Mouse (Mus musculus) forebrain, embryonic 16.5 days (tissue): ENCODE data around the gene Cnnm3. TPM values are rescaled to one million over a fixed set of nuclear protein-coding genes. Genes with fewer than 3 reads are reported as not detected.

Source experiments
- ATAC-seq: fragments of 200-750 bp; cut with Nextera tagmentation; 2 replicates; pipeline ENCODE4 v1.8.0; 2017; ENCODE audit warnings: mild to moderate bottlenecking, moderate library complexity
- H3K27ac ChIP-seq: fragments of 300-500 bp; sonication (generic); 2 replicates; pipeline ENCODE4 v1.5.1; 2014; ENCODE audit warnings: low read length, control low read depth
- H3K27me3 ChIP-seq: fragments of 300-500 bp; sonication (generic); replicated peaks from 2 replicates; pipeline ENCODE4 v1.6.1; 2014; ENCODE audit warnings: low read length; ENCODE audit not compliant: control insufficient read depth, insufficient read depth
- H3K36me3 ChIP-seq: fragments of 300-500 bp; sonication (generic); 2 replicates; pipeline ENCODE4 v1.6.1; 2014; ENCODE audit not compliant: control insufficient read depth, insufficient read depth
- H3K4me1 ChIP-seq: fragments of 300-500 bp; sonication (generic); replicated peaks from 2 replicates; pipeline ENCODE4 v1.6.1; 2014; ENCODE audit warnings: low read length; ENCODE audit not compliant: control insufficient read depth, insufficient read depth
- H3K4me2 ChIP-seq: fragments of 300-500 bp; sonication (generic); 2 replicates; pipeline ENCODE4 v1.6.1; 2014; ENCODE audit warnings: mild to moderate bottlenecking, low read length, control low read depth
- H3K4me3 ChIP-seq: fragments of 300-500 bp; sonication (generic); replicated peaks from 2 replicates; pipeline ENCODE4 v1.5.1; 2014; ENCODE audit warnings: mild to moderate bottlenecking, low read length, control low read depth
- H3K9ac ChIP-seq: fragments of 300-500 bp; sonication (generic); replicated peaks from 2 replicates; pipeline ENCODE4 v1.6.1; 2014; ENCODE audit warnings: low read depth, low read length, control low read depth
- H3K9me3 ChIP-seq: fragments of 300-500 bp; sonication (generic); 2 replicates; pipeline ENCODE4 v1.6.1; 2016; ENCODE audit warnings: low read length; ENCODE audit not compliant: control insufficient read depth
- WGBS: fragments of 180-500 bp; shearing (Covaris S2); extraction: QIAGEN DNeasy Blood & Tissue Kit; methylation state at CpG from one replicate; pipeline ENCODE4 v1.1.7; 2014; 5-methylcytosine and 5-hydroxymethylcytosine counted together
- polyA plus RNA-seq: library from polyadenylated mRNA; unstranded; fragments of >200 nt; fragmentation: Nextera tagmentation; extraction: Ambion mirVana; gene quantifications from 2 replicates; pipeline ENCODE4 v1.2.1, GENCODE M21; 2015

Gene Cnnm3
- polyA plus RNA-seq, 1 experiment from 2014 or later = 5.8 TPM

DNA sequence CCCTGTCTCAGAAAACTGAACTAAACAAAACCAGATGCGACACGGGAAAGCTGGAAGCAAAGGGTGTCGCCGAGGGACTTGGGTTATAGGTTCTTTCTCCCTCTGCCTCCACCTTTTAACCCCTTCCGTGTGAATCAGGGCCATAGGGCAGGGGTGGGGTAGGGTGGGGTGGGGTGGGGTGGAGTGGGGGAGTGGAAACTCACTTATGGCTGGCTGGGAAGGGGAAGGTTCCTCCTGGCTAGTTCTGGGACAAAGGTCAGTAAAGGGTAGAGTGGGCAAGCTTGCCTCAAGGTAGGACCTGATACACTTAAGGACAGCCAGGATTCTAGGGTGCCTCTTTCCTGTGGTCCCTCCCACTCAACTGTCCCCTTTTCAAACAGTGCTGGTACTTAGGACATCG, 18.4 kb upstream of the Cnnm3 start:
- no peaks in the 10 kb centered on the region for H3K36me3 ChIP-seq
- H3K9me3 ChIP-seq = no peaks in the 10 kb centered on the region
- H3K27me3 ChIP-seq = no peaks in the 10 kb centered on the region
- H3K4me2 ChIP-seq = no peak overlapping the region
- WGBS = 89% methylated on average over 6 of the region's 6 CpGs
- H3K4me3 ChIP-seq = no peak overlapping the region
- H3K27ac ChIP-seq = no peak overlapping the region
- H3K4me1 ChIP-seq = no peaks in the 10 kb centered on the region
- no peak overlapping the region for H3K9ac ChIP-seq
- ATAC-seq = no peak

DNA sequence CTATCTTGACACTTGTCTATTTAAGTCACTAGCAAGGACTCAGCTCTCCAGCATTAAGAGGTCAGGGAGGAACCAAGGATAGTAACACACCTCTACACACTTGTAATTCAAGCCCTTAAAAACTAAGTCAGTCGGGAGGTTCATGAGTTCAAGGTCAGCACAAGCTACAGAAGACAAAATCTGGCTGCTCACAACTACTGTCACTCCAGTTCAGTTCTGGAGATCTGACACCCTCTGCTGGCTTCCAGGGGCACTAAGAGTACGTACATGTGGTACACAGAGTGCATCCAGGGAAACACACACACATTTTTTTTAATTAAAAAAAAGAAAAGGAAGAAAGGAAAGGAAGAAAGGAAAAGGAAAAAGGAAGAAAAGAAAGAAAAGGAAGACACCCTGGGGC, 14.9 kb upstream of the Cnnm3 start:
- Histone ChIP-seq H3K9me3 (no peaks in the 10 kb centered on the region), H3K4me3 (no peak overlapping the region), H3K27ac (no peak overlapping the region), H3K4me2 (no peak overlapping the region), H3K4me1 (no peaks in the 10 kb centered on the region), H3K36me3 (no peaks in the 10 kb centered on the region), H3K27me3 (no peaks in the 10 kb centered on the region), H3K9ac (no peak overlapping the region)
- 70% methylated on average over 2 of the region's 2 CpGs for WGBS
- ATAC-seq = no peak

DNA sequence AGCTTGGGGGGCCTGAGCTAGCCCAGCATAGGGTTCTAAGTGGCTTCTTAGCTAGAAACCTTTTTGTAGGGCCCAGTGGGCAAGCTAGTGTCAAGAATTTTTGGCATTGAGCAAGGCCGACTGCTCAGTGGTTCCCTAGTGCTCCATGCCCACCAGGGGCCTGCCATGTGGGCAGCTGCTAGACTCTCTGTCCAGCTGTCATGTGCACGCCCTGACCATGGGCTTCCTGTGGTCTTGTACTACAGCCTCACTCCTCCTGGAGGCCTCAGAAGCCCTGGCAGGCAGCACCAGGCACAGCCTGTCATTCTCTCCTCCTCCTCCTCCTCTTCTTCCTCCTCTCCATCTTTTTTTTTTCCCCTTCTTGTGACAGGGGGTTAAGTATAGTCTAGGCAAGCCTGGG, 14.4 kb upstream of the Cnnm3 start:
- 61% methylated on average over 2 of the region's 2 CpGs for WGBS

DNA sequence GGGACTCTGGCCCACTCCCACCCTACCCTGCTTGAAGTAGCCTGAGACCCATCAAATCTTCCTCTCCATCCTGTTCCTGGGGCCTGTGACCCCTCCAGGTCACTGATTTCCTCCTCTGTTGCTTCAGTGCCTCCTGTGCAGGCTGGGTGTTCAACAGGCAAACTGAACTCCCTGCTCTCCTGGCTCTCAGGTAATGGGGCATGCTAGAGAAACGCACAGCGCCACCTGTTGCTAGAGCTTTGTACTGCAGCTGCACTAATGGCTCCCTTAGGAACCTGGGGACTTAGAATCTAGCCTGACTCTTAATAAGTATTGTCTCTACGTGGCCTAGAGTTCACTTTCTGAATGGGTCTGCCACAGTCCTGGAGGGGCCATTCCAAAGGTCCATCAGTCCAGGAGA, 10.4 kb upstream of the Cnnm3 start:
- 0% methylated on average over 3 of the region's 3 CpGs for WGBS
- Histone ChIP-seq H3K27me3 (no peaks in the 10 kb centered on the region), H3K4me2 (no peak overlapping the region), H3K9ac (no peak overlapping the region), H3K4me1 (no peaks in the 10 kb centered on the region), H3K4me3 (no peak overlapping the region), H3K27ac (no peak overlapping the region), H3K36me3 (no peaks in the 10 kb centered on the region), H3K9me3 (no peaks in the 10 kb centered on the region)
- ATAC-seq = peak; percentile 46

More for the DNA sequence above, 14.4 kb upstream of the Cnnm3 start:
- Histone ChIP-seq H3K27me3 (no peaks in the 10 kb centered on the region), H3K9me3 (no peaks in the 10 kb centered on the region), H3K27ac (no peak overlapping the region), H3K4me3 (no peak overlapping the region), H3K36me3 (no peaks in the 10 kb centered on the region), H3K4me1 (no peaks in the 10 kb centered on the region), H3K9ac (no peak overlapping the region), H3K4me2 (no peak overlapping the region)
- no peak for ATAC-seq

DNA sequence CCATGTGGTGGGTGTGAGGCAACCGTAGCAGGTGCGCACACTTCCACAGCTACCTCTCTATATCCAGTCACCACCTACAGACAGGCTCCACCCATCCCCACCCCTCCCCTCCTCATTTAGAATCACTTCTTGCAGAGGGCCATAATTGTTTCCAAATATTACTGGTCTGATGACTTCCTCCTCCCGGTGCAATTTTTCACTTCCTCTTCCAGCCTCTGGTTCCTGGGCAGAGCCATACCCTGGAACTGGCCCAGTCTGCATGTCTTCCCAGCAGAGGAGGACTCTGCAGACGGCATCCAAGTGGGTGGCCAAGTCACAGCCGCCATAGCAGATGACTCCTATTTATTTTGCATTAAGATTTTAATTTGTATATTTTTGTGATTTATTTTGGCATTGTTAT, 3.4 kb upstream of the Cnnm3 start:
- Histone ChIP-seq H3K9ac (no peak overlapping the region), H3K4me2 (no peak overlapping the region), H3K36me3 (no peaks in the 10 kb centered on the region), H3K27me3 (no peaks in the 10 kb centered on the region), H3K9me3 (no peaks in the 10 kb centered on the region), H3K4me1 (peaks cover 4% of the 10 kb centered on the region), H3K4me3 (no peak overlapping the region), H3K27ac (no peak overlapping the region)
- ATAC-seq = no peak
- 90% methylated on average over 5 of the region's 5 CpGs for WGBS

DNA sequence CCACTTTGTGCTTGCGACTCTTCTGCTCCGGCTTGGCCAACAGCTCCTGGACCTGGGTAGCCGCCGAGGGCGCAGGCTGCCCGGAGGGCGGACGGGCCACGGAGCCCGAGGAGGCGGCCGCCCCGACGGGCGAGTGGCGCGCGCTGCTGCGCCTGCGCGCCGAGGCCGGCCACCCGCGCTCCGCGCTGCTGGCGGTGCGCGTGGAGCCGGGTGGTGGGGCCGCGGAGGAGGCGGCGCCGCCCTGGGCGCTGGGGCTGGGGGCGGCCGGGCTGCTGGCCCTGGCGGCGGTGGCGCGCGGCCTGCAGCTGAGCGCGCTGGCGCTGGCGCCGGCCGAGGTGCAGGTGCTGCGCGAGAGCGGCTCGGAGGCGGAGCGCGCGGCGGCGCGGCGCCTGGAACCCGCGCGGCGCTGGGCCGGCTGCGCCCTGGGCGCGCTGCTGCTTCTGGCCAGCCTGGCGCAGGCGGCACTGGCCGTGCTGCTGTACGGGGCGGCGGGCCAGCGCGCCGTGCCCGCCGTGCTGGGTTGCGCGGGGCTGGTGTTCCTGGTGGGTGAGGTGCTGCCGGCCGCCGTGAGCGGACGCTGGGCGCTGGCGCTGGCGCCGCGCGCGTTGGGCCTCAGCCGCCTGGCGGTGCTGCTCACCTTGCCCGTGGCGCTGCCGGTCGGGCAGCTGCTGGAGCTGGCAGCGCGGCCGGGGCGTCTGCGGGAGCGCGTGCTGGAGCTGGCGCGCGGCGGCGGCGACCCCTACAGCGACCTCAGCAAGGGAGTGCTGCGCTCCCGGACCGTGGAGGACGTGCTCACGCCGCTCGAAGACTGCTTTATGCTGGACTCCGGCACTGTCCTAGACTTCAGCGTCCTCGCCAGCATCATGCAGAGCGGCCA, 660 bp downstream of the Cnnm3 start:
- WGBS = under 1% methylated on average over 88 of the region's 126 CpGs
- H3K27ac ChIP-seq = peak overlapping the region; percentile 99
- H3K9me3 ChIP-seq = no peaks in the 10 kb centered on the region
- H3K9ac ChIP-seq = peak overlapping the region; percentile 86
- H3K4me2 ChIP-seq = peak overlapping the region; percentile 96
- peak; percentile 72 for ATAC-seq
- peaks cover 33% of the 10 kb centered on the region for H3K4me1 ChIP-seq
- peaks cover 2% of the 10 kb centered on the region; the same call in 1 of the 2 replicates for H3K36me3 ChIP-seq
- H3K27me3 ChIP-seq = no peaks in the 10 kb centered on the region
- H3K4me3 ChIP-seq = peak overlapping the region; percentile 91

DNA sequence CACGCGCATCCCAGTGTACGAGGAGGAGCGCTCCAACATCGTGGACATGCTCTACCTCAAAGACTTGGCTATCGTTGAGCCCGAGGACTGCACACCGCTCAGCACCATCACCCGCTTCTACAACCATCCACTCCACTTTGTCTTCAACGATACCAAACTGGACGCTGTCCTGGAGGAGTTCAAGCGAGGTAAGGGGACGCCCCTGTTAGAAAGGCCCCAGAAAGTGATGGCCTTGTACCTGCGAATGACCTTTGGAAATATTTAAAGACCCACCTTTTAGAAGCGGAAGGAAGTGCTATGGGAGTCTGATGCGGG, 1.3 kb downstream of the Cnnm3 start:
- no peaks in the 10 kb centered on the region for H3K27me3 ChIP-seq
- H3K27ac ChIP-seq = peak overlapping the region; percentile 99
- peak overlapping the region; percentile 91 for H3K4me3 ChIP-seq
- no peaks in the 10 kb centered on the region for H3K9me3 ChIP-seq
- peak overlapping the region; percentile 86 for H3K9ac ChIP-seq
- peaks cover 2% of the 10 kb centered on the region; the same call in 1 of the 2 replicates for H3K36me3 ChIP-seq
- H3K4me1 ChIP-seq = peaks cover 34% of the 10 kb centered on the region
- WGBS = 1% methylated on average over 16 of the region's 16 CpGs
- no peak for ATAC-seq
- peak overlapping the region; percentile 96 for H3K4me2 ChIP-seq

DNA sequence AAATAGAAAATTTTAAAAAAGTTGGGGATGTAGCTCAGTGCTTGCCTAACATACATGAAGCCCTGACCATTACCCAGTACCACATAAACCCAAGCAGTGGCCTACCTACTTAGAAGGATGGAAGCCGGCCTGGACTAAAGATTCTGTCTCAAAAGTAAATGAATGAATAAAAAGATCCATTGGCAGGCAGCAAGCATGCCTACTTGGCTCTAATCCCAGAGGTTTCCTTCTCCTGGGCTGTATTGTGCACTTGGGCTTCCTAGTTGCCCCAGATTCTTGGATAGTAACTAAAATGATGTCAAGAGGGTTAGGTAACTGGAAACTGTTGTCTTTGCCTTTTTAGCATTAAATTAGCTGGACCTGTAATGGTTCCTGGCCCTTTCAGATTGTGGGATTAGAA, 1.6 kb downstream of the Cnnm3 start:
- H3K9me3 ChIP-seq = no peaks in the 10 kb centered on the region
- no peak for ATAC-seq
- H3K27ac ChIP-seq = peak overlapping the region; percentile 99; the same call in 1 of the 2 replicates
- no peaks in the 10 kb centered on the region for H3K27me3 ChIP-seq
- peaks cover 2% of the 10 kb centered on the region; the same call in 1 of the 2 replicates for H3K36me3 ChIP-seq
- peaks cover 37% of the 10 kb centered on the region for H3K4me1 ChIP-seq
- peak overlapping the region; percentile 96 for H3K4me2 ChIP-seq
- WGBS = 0% methylated on average over 1 of the region's 1 CpGs
- H3K4me3 ChIP-seq = peak overlapping the region; percentile 91
- H3K9ac ChIP-seq = peak overlapping the region; percentile 86

DNA sequence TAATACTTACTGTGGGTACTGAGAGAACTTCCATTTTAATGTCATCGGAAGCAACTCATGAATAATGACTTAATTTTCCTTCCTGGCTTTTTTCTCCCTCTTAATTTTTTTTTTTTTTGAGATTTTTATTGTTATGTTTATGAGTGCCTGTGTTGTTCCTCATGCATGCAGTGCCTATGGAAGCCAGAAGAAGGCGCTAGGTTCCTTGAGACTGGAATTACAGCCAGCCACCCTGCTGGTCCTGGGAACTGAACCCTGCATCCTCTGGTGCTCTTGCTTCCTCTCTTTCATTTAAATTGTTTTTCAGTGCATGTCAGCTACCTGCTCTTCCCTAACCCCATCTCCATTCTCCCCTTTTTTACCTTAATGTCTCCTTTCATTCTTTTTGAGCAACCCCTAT, 2.1 kb downstream of the Cnnm3 start:
- peak overlapping the region; percentile 96 for H3K4me2 ChIP-seq
- peaks cover 2% of the 10 kb centered on the region; the same call in 1 of the 2 replicates for H3K36me3 ChIP-seq
- H3K27ac ChIP-seq = no peak overlapping the region
- ATAC-seq = no peak
- H3K9me3 ChIP-seq = no peaks in the 10 kb centered on the region
- no peak overlapping the region; the same call in 1 of the 2 replicates for H3K9ac ChIP-seq
- H3K4me1 ChIP-seq = peaks cover 37% of the 10 kb centered on the region
- H3K4me3 ChIP-seq = peak overlapping the region; percentile 91
- 21% methylated on average over 2 of the region's 2 CpGs for WGBS
- H3K27me3 ChIP-seq = no peaks in the 10 kb centered on the region
